Mouse (Mus musculus): ENCODE measurements around the gene Tsen54.

Tsen54 gene

GRCm38 (mm10) chr11:115859143-115859945 lies 44.8 kb downstream of the Tsen54 start:
- peak; percentile 34 for DNase-seq (ENCODE audit: low read depth, low spot score)

GRCm38 (mm10) chr11:115863895-115864294 lies 49.4 kb downstream of the Tsen54 start:
- DNase-seq (ENCODE audit: low read depth, low spot score): no peak

- DNase-seq (ENCODE audit: low read depth, low spot score): no peak
These were observed 54.9 kb downstream of the Tsen54 start for GRCm38 (mm10) chr11:115869393-115869792.

GRCm38 (mm10) chr11:115872437-115872836 lies 57.9 kb downstream of the Tsen54 start:
- no peak for DNase-seq (ENCODE audit: low read depth, low spot score)

All from brain, embryonic 18.5 days (tissue).